Mouse (Mus musculus) lung, adult 2 months (tissue): ENCODE results near the gene Kif1a. TPM values are rescaled to one million over a fixed set of nuclear protein-coding genes. Genes with fewer than 3 reads are reported as not detected.
A peak's percentile ranks its signal among the peaks of the same experiment; 100 is the strongest.

Experiments
- DNase-seq: peaks from one replicate; pipeline ENCODE4 v3.0.0; 2022
- H3K4me1 ChIP-seq: fragments of 200-500 bp; 2 replicates; pipeline ENCODE4 v1.6.1; 2011; ENCODE audit warnings: low read length; ENCODE audit not compliant: control insufficient read depth, insufficient read depth
- H3K4me3 ChIP-seq: fragments of 200-500 bp; replicated peaks from 2 replicates; pipeline ENCODE3; 2011; ENCODE audit warnings: low read depth, mild to moderate bottlenecking, control low read depth, low read length; ENCODE audit errors: extremely low read depth
- CTCF ChIP-seq: fragments of 200-500 bp; IDR thresholded peaks from 2 replicates; pipeline ENCODE4 v1.5.1; 2011; ENCODE audit warnings: mild to moderate bottlenecking, low read length, control low read depth; ENCODE audit not compliant: insufficient read depth
- POLR2A ChIP-seq: fragments of 200-500 bp; IDR thresholded peaks from 2 replicates; pipeline ENCODE4 v1.6.1; 2011; ENCODE audit warnings: low read depth, mild to moderate bottlenecking, control low read depth, low read length, borderline replicate concordance; ENCODE audit errors: extremely low read depth
- WGBS: fragments of 180-500 bp; shearing (Covaris S2); methylation state at CpG from one replicate; pipeline ENCODE4 v1.1.7; 2018; 5-methylcytosine and 5-hydroxymethylcytosine counted together
- polyA plus RNA-seq: library from polyadenylated mRNA; depleted of rRNA; stranded (reverse); fragments of >200 nt; gene quantifications from 2 replicates; pipeline ENCODE4 v1.2.3, GENCODE M21; 2012

The Kif1a gene
- polyA plus RNA-seq, 1 experiment, result 2.7 TPM

GRCm38 (mm10) chr1:93012103-93012585 is 89.6 kb downstream of the Kif1a start:
- no peak for TF ChIP-seq CTCF
- TF ChIP-seq POLR2A, result no peak
- no peak for DNase-seq
- Histone ChIP-seq H3K4me3 (no peak overlapping the region), H3K4me1 (no peaks in the 10 kb centered on the region)
- 63% methylated on average over 7 of the region's 7 CpGs for WGBS

GRCm38 (mm10) chr1:93010731-93011130 is 91.0 kb downstream of the Kif1a start:
- Histone ChIP-seq H3K4me3 (no peak overlapping the region), H3K4me1 (no peaks in the 10 kb centered on the region)
- peak; percentile 24 for DNase-seq
- 26% methylated on average over 3 of the region's 3 CpGs for WGBS
- TF ChIP-seq POLR2A, result no peak
- peak; percentile 58 for TF ChIP-seq CTCF

GRCm38 (mm10) chr1:93009196-93009595 is 92.6 kb downstream of the Kif1a start:
- 54% methylated on average over 4 of the region's 4 CpGs for WGBS
- no peaks in the 10 kb centered on the region for H3K4me1 ChIP-seq
- H3K4me3 ChIP-seq, result no peak overlapping the region
- TF ChIP-seq POLR2A (no peak), CTCF (no peak)
- DNase-seq, result no peak

- Histone ChIP-seq H3K4me3 (no peak within 1 kb of the TSS), H3K4me1 (no peaks in the 10 kb centered on the region)
- TF ChIP-seq CTCF (no peak), POLR2A (no peak)
- DNase-seq, result no peak
- 59% methylated on average over 7 of the region's 7 CpGs for WGBS
Observed at GRCm38 (mm10) chr1:93006061-93006460, 95.7 kb downstream of the Kif1a start, which contains the start of gene Aqp12. TSS of gene Aqp12 (plus strand) at chr1:93006334.

GRCm38 (mm10) chr1:92992880-92993279 is 108.9 kb downstream of the Kif1a start:
- Histone ChIP-seq H3K4me1 (no peaks in the 10 kb centered on the region), H3K4me3 (no peak overlapping the region)
- no peak for DNase-seq
- WGBS, result 71% methylated on average over 2 of the region's 2 CpGs
- no peak for TF ChIP-seq CTCF
- no peak for TF ChIP-seq POLR2A

- no peak for DNase-seq
- WGBS, result 77% methylated on average over 6 of the region's 6 CpGs
- no peaks in the 10 kb centered on the region for H3K4me1 ChIP-seq
- TF ChIP-seq POLR2A (no peak), CTCF (no peak)
- no peak overlapping the region for H3K4me3 ChIP-seq
Observed at GRCm38 (mm10) chr1:92992214-92992855, 109.4 kb downstream of the Kif1a start.

- 53% methylated on average over 4 of the region's 4 CpGs for WGBS
- Histone ChIP-seq H3K4me3 (no peak overlapping the region), H3K4me1 (no peaks in the 10 kb centered on the region)
- TF ChIP-seq CTCF (no peak), POLR2A (no peak)
- peak; percentile 1 for DNase-seq
Observed at GRCm38 (mm10) chr1:92989891-92990290, 111.9 kb downstream of the Kif1a start.

GRCm38 (mm10) chr1:92988894-92989293 is 112.9 kb downstream of the Kif1a start:
- TF ChIP-seq POLR2A, result no peak
- no peak for TF ChIP-seq CTCF
- Histone ChIP-seq H3K4me3 (no peak overlapping the region), H3K4me1 (no peaks in the 10 kb centered on the region)
- no peak for DNase-seq
- 61% methylated on average over 4 of the region's 4 CpGs for WGBS

- H3K4me1 ChIP-seq, result peaks cover 4% of the 10 kb centered on the region
- H3K4me3 ChIP-seq, result no peak overlapping the region
- no peak for DNase-seq
- 86% methylated on average over 5 of the region's 5 CpGs for WGBS
- TF ChIP-seq POLR2A (no peak), CTCF (0 out of 2 replicates have a peak, but pooled peaks have one; percentile 2)
Observed at GRCm38 (mm10) chr1:92984999-92985398, 116.8 kb downstream of the Kif1a start.
